Comparison of ENCODE assay signal across 23 mouse cellular contexts in the genomic region with DNA sequence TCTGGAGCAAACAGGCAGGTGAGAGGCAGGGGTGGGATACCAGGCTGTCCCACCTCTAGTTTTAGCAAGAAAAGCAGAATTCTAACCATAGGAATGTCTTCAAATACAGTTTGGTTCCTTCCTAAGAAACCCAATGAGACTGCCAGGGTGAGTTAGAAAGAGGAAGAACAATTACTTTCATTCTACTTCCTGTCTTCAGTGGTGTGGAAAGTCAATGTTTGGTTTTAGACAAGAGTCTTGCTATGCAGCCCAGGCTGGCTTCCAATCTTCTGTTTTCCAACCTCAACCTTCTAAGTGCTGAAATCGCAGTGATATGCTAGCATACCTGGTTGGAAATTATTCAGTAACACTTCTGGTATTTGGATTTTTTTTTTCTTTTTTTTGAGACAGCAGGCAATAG.
DNase-seq lines count a peak whose midpoint lies in the region; ATAC-seq and TF ChIP-seq lines count a peak whose summit lies in the region.
"Had no signal": no experiment of that assay in that cellular context is flagged by ENCODE, and none has a peak within 500 bp of the region (broad histone marks: within the 10 kb centered on the region; RNA-seq: fewer than 3 reads in every experiment).

No protein-coding gene starts in this region.

- H3K4me3 ChIP-seq in lung, embryonic 14.5 days (ENCODE audit: low read depth, low read length) = no peak overlapping the region
- no peak overlapping the region for H3K4me3 ChIP-seq in midbrain, embryonic 11.5 days (ENCODE audit: low read depth, low read length)
- H3K4me3 ChIP-seq in midbrain, embryonic 15.5 days = no peak overlapping the region
- H3K4me3 ChIP-seq: forebrain, embryonic 13.5 days; gastrocnemius, adult 2 months; hindbrain, embryonic 15.5 days; intestine, embryonic 15.5 days; limb, embryonic 10.5 days; liver, embryonic 15.5 days; megakaryocyte, embryonic 14.5 days had no signal

- H3K27ac ChIP-seq in lung, embryonic 14.5 days (ENCODE audit: low read depth) = peak overlapping the region; percentile 58; the same call in 1 of the 2 replicates
- H3K27ac ChIP-seq in midbrain, embryonic 11.5 days (ENCODE audit: low read depth, low read length) = no peak overlapping the region
- H3K27ac ChIP-seq in midbrain, embryonic 15.5 days = no peak overlapping the region
- H3K27ac ChIP-seq: forebrain, embryonic 13.5 days; gastrocnemius, adult 2 months; hindbrain, embryonic 15.5 days; intestine, embryonic 15.5 days; limb, embryonic 10.5 days; liver, embryonic 15.5 days had no signal

- H3K36me3 ChIP-seq in lung, embryonic 14.5 days (ENCODE audit: insufficient read depth) = no peaks in the 10 kb centered on the region
- no peaks in the 10 kb centered on the region for H3K36me3 ChIP-seq in midbrain, embryonic 11.5 days (ENCODE audit: control insufficient read depth, insufficient read depth, low read length)
- H3K36me3 ChIP-seq in midbrain, embryonic 15.5 days (replicated peaks) = no peaks in the 10 kb centered on the region
- H3K36me3 ChIP-seq: hindbrain, embryonic 15.5 days; intestine, embryonic 15.5 days; limb, embryonic 10.5 days; liver, embryonic 15.5 days had no signal

- H3K4me1 ChIP-seq in lung, embryonic 14.5 days (ENCODE audit: insufficient read depth) = no peaks in the 10 kb centered on the region
- no peaks in the 10 kb centered on the region; the same call in 1 of the 2 replicates for H3K4me1 ChIP-seq in midbrain, embryonic 11.5 days (ENCODE audit: control insufficient read depth, insufficient read depth, low read length)
- H3K4me1 ChIP-seq in midbrain, embryonic 15.5 days = no peaks in the 10 kb centered on the region
- H3K4me1 ChIP-seq: liver, embryonic 15.5 days; megakaryocyte, embryonic 14.5 days had no signal

- no peak overlapping the region for H3K4me2 ChIP-seq in lung, embryonic 14.5 days
- H3K4me2 ChIP-seq in midbrain, embryonic 11.5 days = no peak overlapping the region
- no peak overlapping the region for H3K4me2 ChIP-seq in midbrain, embryonic 15.5 days
- H3K4me2 ChIP-seq: forebrain, embryonic 13.5 days; hindbrain, embryonic 15.5 days; intestine, embryonic 15.5 days; liver, embryonic 15.5 days had no signal

- H3K27me3 ChIP-seq in lung, embryonic 14.5 days (ENCODE audit: insufficient read depth, low read length) = no peaks in the 10 kb centered on the region
- H3K27me3 ChIP-seq in midbrain, embryonic 11.5 days (ENCODE audit: control insufficient read depth, insufficient read depth, low read length) = no peaks in the 10 kb centered on the region
- H3K27me3 ChIP-seq in midbrain, embryonic 15.5 days (replicated peaks) = no peaks in the 10 kb centered on the region
- H3K27me3 ChIP-seq: forebrain, embryonic 13.5 days; hindbrain, embryonic 15.5 days; intestine, embryonic 15.5 days; liver, embryonic 15.5 days had no signal

- TF ChIP-seq CTCF in lung, embryonic 14.5 days (IDR thresholded peaks at IDR 0.05; ENCODE audit: low read depth) = no peak

- ATAC-seq in lung, embryonic 14.5 days (ENCODE audit: insufficient read depth) = no peak
- no peak for ATAC-seq in midbrain, embryonic 11.5 days (ENCODE audit: low FRiP score)
- no peak for ATAC-seq in midbrain, embryonic 15.5 days (replicated peaks)
- peak; percentile 53 to 68; a peak in 3 of 4 replicates for ATAC-seq in hematopoietic stem cell, adult 5-6 weeks (replicated peaks in 1 of 2; ENCODE audit: insufficient read depth in 1 of 2, low FRiP score in 2 of 2, low TSS enrichment in 1 of 2, low read depth in 1 of 2, poor library complexity in 2 of 2, severe bottlenecking in 2 of 2)
- ATAC-seq: activated CD4-positive, CD25-positive, alpha-beta regulatory T cell, adult 4 months; forebrain, embryonic 13.5 days had no signal

- 55% methylated on average over 1 of the region's 1 CpGs for WGBS in lung, embryonic 14.5 days
- 84% methylated on average over 1 of the region's 1 CpGs for WGBS in midbrain, embryonic 11.5 days
- WGBS in midbrain, embryonic 15.5 days = 90% methylated on average over 1 of the region's 1 CpGs

- H3K9ac ChIP-seq in lung, embryonic 14.5 days = no peak overlapping the region
- H3K9ac ChIP-seq in midbrain, embryonic 11.5 days (ENCODE audit: low read length) = no peak overlapping the region
- no peak overlapping the region for H3K9ac ChIP-seq in midbrain, embryonic 15.5 days
- H3K9ac ChIP-seq: forebrain, embryonic 13.5 days; hindbrain, embryonic 15.5 days; intestine, embryonic 15.5 days; liver, embryonic 15.5 days had no signal

- H3K9me3 ChIP-seq in lung, embryonic 14.5 days (ENCODE audit: low read depth, low read length) = no peaks in the 10 kb centered on the region
- H3K9me3 ChIP-seq in midbrain, embryonic 11.5 days (ENCODE audit: control insufficient read depth, low read length) = no peaks in the 10 kb centered on the region
- H3K9me3 ChIP-seq in midbrain, embryonic 15.5 days = no peaks in the 10 kb centered on the region
- H3K9me3 ChIP-seq: forebrain, embryonic 13.5 days; hindbrain, embryonic 15.5 days; intestine, embryonic 15.5 days; limb, embryonic 10.5 days; liver, embryonic 15.5 days; megakaryocyte, embryonic 14.5 days had no signal

- DNase-seq in lung, embryonic 14.5 days = peak; percentile 49
- DNase-seq in lung, postnatal 36 days = no peak
- peak; percentile 83 for DNase-seq in midbrain, embryonic 11.5 days (ENCODE audit: low spot score, missing footprints)
- DNase-seq in Muller cell, postnatal 12 days (ENCODE audit: inconsistent ontology term) = no peak
- DNase-seq in testis, postnatal 14 days (ENCODE audit: low spot score) = no peak
- DNase-seq: adrenal gland, adult 8-10 months; cerebellum, adult 2 months; cerebellum, postnatal 25 days; gastrocnemius, adult 2 months; heart, postnatal 36 days; kidney, adult 9 months; kidney, postnatal 14 days; right cerebral cortex, postnatal 14 days; thymus, postnatal 14 days had no signal

Comparison
In these comparisons a context has a peak if more than half of its experiments do, and no peak if none do; other contexts are left out.
1. DNase-seq: peak in lung, embryonic 14.5 days (single experiment) and midbrain, embryonic 11.5 days (single experiment); none in lung, postnatal 36 days (single experiment), Muller cell, postnatal 12 days (single experiment) and testis, postnatal 14 days (single experiment).
2. ATAC-seq: peak in hematopoietic stem cell, adult 5-6 weeks (2 of 2); none in lung, embryonic 14.5 days (single experiment), midbrain, embryonic 11.5 days (single experiment) and midbrain, embryonic 15.5 days (single experiment).